Mouse (Mus musculus): ENCODE measurements around the gene Gm6871. TPM values are rescaled to one million over a fixed set of nuclear protein-coding genes. Genes with fewer than 3 reads are reported as not detected.
"Not testable (repeated sequence)": the region's sequence is repeated elsewhere in the genome, so short reads cannot be mapped to it uniquely, and the experiment has no call there.

Gm6871 gene
- polyA plus RNA-seq, 1 experiment from 2014 or later, result not detected

DNA sequence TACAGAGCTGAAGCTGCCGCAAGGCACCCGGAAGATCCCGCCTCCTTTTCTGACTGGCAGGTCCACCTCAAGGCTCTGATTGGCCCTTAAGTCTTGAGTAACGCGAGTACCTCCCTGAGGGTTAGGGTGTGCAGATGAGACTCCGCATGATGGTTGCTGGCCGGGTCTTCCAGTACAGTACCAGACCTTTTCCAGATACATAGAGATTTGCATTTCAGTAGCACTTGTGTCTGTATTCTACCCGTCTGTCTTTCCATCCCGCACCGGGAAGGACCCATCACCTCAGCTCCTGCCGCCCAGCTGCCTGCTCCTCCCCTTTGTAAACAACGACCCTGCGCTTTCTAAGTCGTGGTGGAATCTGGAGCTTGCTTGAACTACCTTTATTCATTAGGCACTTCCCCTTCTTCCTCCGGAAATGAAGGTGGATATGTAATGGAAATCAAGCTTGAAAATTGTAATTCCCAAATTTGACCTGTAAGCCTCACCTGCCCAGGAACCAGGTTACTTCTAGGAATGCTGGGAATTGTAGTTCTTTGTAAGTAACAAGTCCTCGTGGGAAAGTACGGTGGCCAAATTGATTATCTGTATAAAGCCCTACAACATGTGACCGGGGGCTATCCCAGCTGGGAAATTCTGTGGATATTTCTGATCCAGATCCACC, 73.9 kb downstream of the Gm6871 start, which contains the start of the genes Gm20449 and AW146154:
Gene Gm20449 (minus strand): TSS at position 29 of the 661 bp plus-strand sequence.
Gene AW146154 (minus strand): TSS at position 502 of the 661 bp plus-strand sequence.
- WGBS, result 0% methylated on average over 18 of the region's 18 CpGs

DNA sequence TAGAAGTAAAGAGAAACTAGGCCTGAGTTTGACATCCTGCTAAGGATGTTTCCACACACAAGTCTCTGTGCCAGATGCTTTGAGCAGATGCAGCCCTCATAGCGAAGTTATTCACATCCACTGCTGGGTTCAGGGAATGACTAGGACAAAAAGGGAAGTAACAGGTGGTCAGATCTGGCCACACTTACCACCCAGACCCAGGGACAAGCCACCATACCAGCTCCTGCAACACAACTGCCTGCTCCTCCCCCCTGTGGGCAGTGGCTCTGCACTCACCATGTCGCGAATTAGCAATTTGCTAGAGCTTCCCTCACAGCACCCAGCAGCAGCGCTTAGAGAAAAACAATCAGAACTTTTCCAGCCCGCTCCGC, 74.5 kb downstream of the Gm6871 start:
- peak; percentile 37; the same call in 1 of the 2 replicates for ATAC-seq (ENCODE audit: insufficient number of reproducible peaks, insufficient read depth, low FRiP score, low read depth)

More for the DNA sequence above, 73.9 kb downstream of the Gm6871 start, which contains the start of the genes Gm20449 and AW146154:
- peak within 1 kb of the TSS; percentile 97 for H3K4me2 ChIP-seq (ENCODE audit: low read length)
- no peaks in the 10 kb centered on the region for H3K4me1 ChIP-seq (ENCODE audit: control insufficient read depth in 2 of 2, insufficient read depth in 2 of 2, low read length in 2 of 2)
- peak within 1 kb of the TSS; percentile 75 for H3K9ac ChIP-seq (ENCODE audit: low read length)
- no peaks in the 10 kb centered on the region for H3K9me3 ChIP-seq (ENCODE audit: control insufficient read depth, low read length)
- peak within 1 kb of the TSS; percentile 69 to 71 for H3K27ac ChIP-seq (replicated peaks in 1 of 2; ENCODE audit: control insufficient read depth in 1 of 2, insufficient read depth in 1 of 2, low read depth in 2 of 2, low read length in 2 of 2)
- peak; percentile 96 for ATAC-seq (ENCODE audit: insufficient number of reproducible peaks, insufficient read depth, low FRiP score, low read depth)
- peak within 1 kb of the TSS; percentile 61 to 76 for H3K4me3 ChIP-seq (ENCODE audit: control insufficient read depth in 1 of 2, insufficient read depth in 1 of 2, low read depth in 1 of 2, low read length in 2 of 2)
- peaks cover 5% of the 10 kb centered on the region; the same call in 1 of the 2 replicates for H3K36me3 ChIP-seq (ENCODE audit: control insufficient read depth, insufficient read depth, low read length)
- H3K27me3 ChIP-seq (ENCODE audit: control insufficient read depth, insufficient read depth, low read length), result no peaks in the 10 kb centered on the region

DNA sequence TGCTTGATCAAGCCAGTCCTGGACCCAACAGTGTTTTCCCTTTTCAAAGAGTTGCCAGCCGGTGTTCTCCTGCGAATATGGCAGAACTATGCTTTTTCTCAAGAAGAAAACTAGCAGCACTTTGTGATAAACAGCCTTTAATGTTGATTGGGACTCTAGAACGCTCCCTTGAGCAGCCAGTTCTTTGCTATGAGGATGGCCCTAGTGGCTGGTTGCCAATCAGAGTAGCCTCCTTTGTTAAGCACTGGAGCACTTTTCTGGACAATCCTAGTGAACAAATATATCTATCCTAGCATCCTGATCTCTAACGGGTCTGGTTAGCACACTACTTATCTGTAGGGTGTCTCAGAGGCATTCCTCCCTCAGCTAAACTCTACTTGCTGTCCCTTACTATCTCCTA, 75.0 kb downstream of the Gm6871 start:
- not testable (repeated sequence) for H3K27me3 ChIP-seq (ENCODE audit: control insufficient read depth, insufficient read depth, low read length); ATAC-seq (ENCODE audit: insufficient number of reproducible peaks, insufficient read depth, low FRiP score, low read depth); H3K9me3 ChIP-seq (ENCODE audit: control insufficient read depth, low read length); H3K4me1 ChIP-seq (ENCODE audit: control insufficient read depth in 2 of 2, insufficient read depth in 2 of 2, low read length in 2 of 2); H3K27ac ChIP-seq (replicated peaks in 1 of 2; ENCODE audit: control insufficient read depth in 1 of 2, insufficient read depth in 1 of 2, low read depth in 2 of 2, low read length in 2 of 2); H3K36me3 ChIP-seq (ENCODE audit: control insufficient read depth, insufficient read depth, low read length)
- Histone ChIP-seq H3K9ac (ENCODE audit: low read length) (peak overlapping the region; percentile 75; the same call in 1 of the 2 replicates), H3K4me2 (ENCODE audit: low read length) (peak overlapping the region; percentile 97), H3K4me3 (ENCODE audit: control insufficient read depth in 1 of 2, insufficient read depth in 1 of 2, low read depth in 1 of 2, low read length in 2 of 2) (peak overlapping the region in 1 of 2 experiments; percentile 76; a peak in 1 of 4 replicates)
- WGBS, result 50% methylated on average over 2 of the region's 4 CpGs

More for the DNA sequence above, 74.5 kb downstream of the Gm6871 start:
- Histone ChIP-seq H3K9ac (ENCODE audit: low read length) (peak overlapping the region; percentile 75), H3K4me3 (ENCODE audit: control insufficient read depth in 1 of 2, insufficient read depth in 1 of 2, low read depth in 1 of 2, low read length in 2 of 2) (peak overlapping the region; percentile 61 to 76), H3K27ac (replicated peaks in 1 of 2; ENCODE audit: control insufficient read depth in 1 of 2, insufficient read depth in 1 of 2, low read depth in 2 of 2, low read length in 2 of 2) (peak overlapping the region; percentile 69 to 71; a peak in 3 of 4 replicates), H3K4me2 (ENCODE audit: low read length) (peak overlapping the region; percentile 97)
- WGBS, result under 1% methylated on average over 6 of the region's 6 CpGs
- H3K9me3 ChIP-seq (ENCODE audit: control insufficient read depth, low read length); H3K4me1 ChIP-seq (ENCODE audit: control insufficient read depth in 2 of 2, insufficient read depth in 2 of 2, low read length in 2 of 2); H3K27me3 ChIP-seq (ENCODE audit: control insufficient read depth, insufficient read depth, low read length); H3K36me3 ChIP-seq (ENCODE audit: control insufficient read depth, insufficient read depth, low read length): not testable (repeated sequence)

DNA sequence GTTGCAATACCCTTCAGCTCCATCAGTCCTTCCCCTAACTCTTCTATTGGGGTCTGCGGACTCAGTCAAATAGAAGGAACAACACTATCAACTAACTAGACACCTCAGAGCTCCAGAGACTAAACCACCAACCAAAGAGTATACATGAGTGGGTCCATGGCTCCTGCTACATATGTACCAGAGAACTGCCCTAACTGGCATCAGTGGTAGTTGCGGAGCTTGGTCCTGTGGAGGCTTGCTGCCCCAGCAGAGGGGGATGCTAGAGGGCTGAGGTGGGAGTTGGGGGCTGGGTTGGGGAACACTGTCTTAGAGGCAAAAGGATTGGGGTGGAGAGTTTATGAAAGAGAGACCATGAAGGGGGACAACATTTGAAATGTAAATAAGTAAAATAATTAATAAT, 75.6 kb downstream of the Gm6871 start:
- Histone ChIP-seq H3K27me3 (ENCODE audit: control insufficient read depth, insufficient read depth, low read length) (no peaks in the 10 kb centered on the region), H3K9ac (ENCODE audit: low read length) (no peak overlapping the region), H3K4me3 (ENCODE audit: control insufficient read depth in 1 of 2, insufficient read depth in 1 of 2, low read depth in 1 of 2, low read length in 2 of 2) (no peak overlapping the region), H3K9me3 (ENCODE audit: control insufficient read depth, low read length) (0 out of 2 replicates have a peak, but pooled peaks cover 5% of the 10 kb centered on the region), H3K36me3 (ENCODE audit: control insufficient read depth, insufficient read depth, low read length) (peaks cover 5% of the 10 kb centered on the region; the same call in 1 of the 2 replicates), H3K4me2 (ENCODE audit: low read length) (no peak overlapping the region), H3K4me1 (ENCODE audit: control insufficient read depth in 2 of 2, insufficient read depth in 2 of 2, low read length in 2 of 2) (no peaks in the 10 kb centered on the region), H3K27ac (replicated peaks in 1 of 2; ENCODE audit: control insufficient read depth in 1 of 2, insufficient read depth in 1 of 2, low read depth in 2 of 2, low read length in 2 of 2) (no peak overlapping the region)
- no peak for ATAC-seq (ENCODE audit: insufficient number of reproducible peaks, insufficient read depth, low FRiP score, low read depth)
- WGBS, result 93% methylated on average over 2 of the region's 2 CpGs

Other genes starting within 250 kb of the Gm6871 start
- 10.5 and 11.9 TPM in 2 replicates for gene AI987944, start 180.3 kb downstream of the Gm6871 start, polyA plus RNA-seq (2014; fragmentation: Nextera tagmentation; extraction: Ambion mirVana)
- gene Vmn2r57, start 125.0 kb downstream of the Gm6871 start, polyA plus RNA-seq (2014; fragmentation: Nextera tagmentation; extraction: Ambion mirVana), result 0.12 and 0.19 TPM in 2 replicates
- 0.05 and 0.20 TPM in 2 replicates for gene Gm20449, start 74.2 kb downstream of the Gm6871 start, polyA plus RNA-seq (2014; fragmentation: Nextera tagmentation; extraction: Ambion mirVana)
- 6.3 and 7.1 TPM in 2 replicates for gene AW146154, start 73.8 kb downstream of the Gm6871 start, polyA plus RNA-seq (2014; fragmentation: Nextera tagmentation; extraction: Ambion mirVana)
- gene 2610021A01Rik, start 25.6 kb upstream of the Gm6871 start, polyA plus RNA-seq (2014; fragmentation: Nextera tagmentation; extraction: Ambion mirVana), result 6.4 and 7.6 TPM in 2 replicates
- gene Zfp788, start 59.5 kb upstream of the Gm6871 start, polyA plus RNA-seq (2014; fragmentation: Nextera tagmentation; extraction: Ambion mirVana), result 6.8 and 7.7 TPM in 2 replicates

Measured in heart, embryonic 14.5 days (tissue).